Mouse (Mus musculus): ENCODE measurements around the gene Otop3. TPM values are rescaled to one million over a fixed set of nuclear protein-coding genes. Genes with fewer than 3 reads are reported as not detected.

Gene Otop3
- total and polyA plus RNA-seq, 2 experiments from 2014 or later, result 2.2 to 2.7 TPM

DNA sequence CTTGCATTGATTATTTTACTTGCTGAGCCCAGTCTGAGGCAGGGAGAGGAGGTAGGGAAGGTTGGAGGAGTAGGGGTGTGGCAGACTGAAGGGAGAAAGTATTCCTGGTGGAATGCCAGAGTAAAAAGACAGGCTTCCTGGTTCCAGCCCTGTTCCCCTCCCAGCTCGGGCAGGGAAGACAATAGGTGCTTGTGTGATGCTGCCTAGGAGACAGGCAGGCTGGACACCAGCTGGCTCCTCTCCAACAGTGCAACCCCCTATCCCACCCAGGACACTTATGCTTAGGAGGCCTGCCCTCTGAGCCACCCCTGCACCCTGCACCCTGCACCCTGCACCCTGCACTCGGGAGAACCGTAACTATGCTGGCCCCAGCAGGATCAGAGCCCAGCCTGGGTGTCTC, 24.8 kb downstream of the Otop3 start:
- 0 out of 2 replicates have a peak overlapping the region, but pooled peaks have one; percentile 32 for H3K27ac ChIP-seq
- DNase-seq (ENCODE audit: low spot score), result peak; percentile 28

DNA sequence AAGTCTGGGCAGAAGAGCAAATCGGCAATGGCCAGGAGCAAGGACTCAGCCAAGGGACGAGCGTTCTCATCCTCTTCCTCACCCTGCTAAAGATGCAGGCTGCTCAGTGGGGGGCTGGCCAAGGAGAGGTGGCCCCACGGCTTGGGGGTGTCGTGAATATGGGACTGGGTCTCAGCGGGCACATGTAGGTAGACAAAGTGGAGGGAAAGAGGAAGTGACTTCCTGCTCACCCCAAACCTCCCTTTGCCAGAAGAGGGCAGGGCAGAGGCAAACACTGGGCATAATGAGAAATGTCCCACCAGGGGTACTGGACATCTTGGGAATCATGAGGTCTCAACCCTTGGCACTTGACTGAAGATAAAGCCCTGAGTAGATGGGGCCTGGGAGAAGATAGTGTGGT, 25.2 kb downstream of the Otop3 start:
- no peak overlapping the region for H3K9ac ChIP-seq (replicated peaks; ENCODE audit: low read length)
- DNase-seq (ENCODE audit: low spot score), result no peak
- no peak overlapping the region for H3K4me2 ChIP-seq (ENCODE audit: low read depth, low read length)
- peak; percentile 49 for TF ChIP-seq CTCF (IDR thresholded peaks at IDR 0.05; ENCODE audit: low read depth)
- no peak for ATAC-seq
- H3K4me3 ChIP-seq (ENCODE audit: low read length), result no peak overlapping the region
- H3K9me3 ChIP-seq (ENCODE audit: low read length), result no peaks in the 10 kb centered on the region
- H3K36me3 ChIP-seq (ENCODE audit: insufficient read depth, low read length), result 0 out of 2 replicates have a peak, but pooled peaks cover 4% of the 10 kb centered on the region
- 39% methylated on average over 6 of the region's 6 CpGs for WGBS
- H3K4me1 ChIP-seq (ENCODE audit: insufficient read depth, low read length), result peaks cover 9% of the 10 kb centered on the region; the same call in 1 of the 2 replicates
- H3K27ac ChIP-seq, result no peak overlapping the region
- no peaks in the 10 kb centered on the region for H3K27me3 ChIP-seq (ENCODE audit: insufficient read depth, low read length)

More for the DNA sequence above, 24.8 kb downstream of the Otop3 start:
- H3K9me3 ChIP-seq (ENCODE audit: low read length), result no peaks in the 10 kb centered on the region
- no peak for TF ChIP-seq CTCF (IDR thresholded peaks at IDR 0.05; ENCODE audit: low read depth)
- H3K36me3 ChIP-seq (ENCODE audit: insufficient read depth, low read length), result 0 out of 2 replicates have a peak, but pooled peaks cover 4% of the 10 kb centered on the region
- H3K4me3 ChIP-seq (ENCODE audit: low read length), result no peak overlapping the region
- H3K9ac ChIP-seq (replicated peaks; ENCODE audit: low read length), result no peak overlapping the region
- peak; percentile 36 for ATAC-seq
- WGBS, result 43% methylated on average over 3 of the region's 3 CpGs
- H3K27me3 ChIP-seq (ENCODE audit: insufficient read depth, low read length), result no peaks in the 10 kb centered on the region
- peaks cover 9% of the 10 kb centered on the region; the same call in 1 of the 2 replicates for H3K4me1 ChIP-seq (ENCODE audit: insufficient read depth, low read length)
- H3K4me2 ChIP-seq (ENCODE audit: low read depth, low read length), result no peak overlapping the region

DNA sequence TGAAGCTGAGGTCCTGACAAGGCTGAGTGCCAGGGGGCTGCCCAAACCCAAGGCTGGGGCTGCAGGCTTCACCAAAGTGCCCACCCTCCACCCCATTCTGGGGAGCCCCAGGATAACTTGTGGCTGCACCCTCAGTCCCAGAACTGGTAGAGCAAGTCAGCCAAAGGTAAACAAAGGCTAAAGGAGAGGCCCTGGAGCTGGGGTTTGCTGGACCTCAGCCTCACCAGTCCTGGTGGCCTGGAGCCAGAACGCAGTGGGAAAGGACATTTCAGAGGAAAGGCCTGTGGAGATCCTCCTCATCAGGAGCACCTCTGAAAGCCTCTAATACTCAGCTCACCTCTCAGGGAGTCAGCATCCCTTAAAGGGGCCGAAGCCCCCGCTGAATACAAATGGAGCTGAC, 29.6 kb downstream of the Otop3 start:
- DNase-seq (ENCODE audit: low spot score) (no peak), ATAC-seq (no peak)
- 0 out of 2 replicates have a peak, but pooled peaks cover 4% of the 10 kb centered on the region for H3K36me3 ChIP-seq (ENCODE audit: insufficient read depth, low read length)
- no peak overlapping the region for H3K9ac ChIP-seq (replicated peaks; ENCODE audit: low read length)
- TF ChIP-seq CTCF (IDR thresholded peaks at IDR 0.05; ENCODE audit: low read depth), result no peak
- WGBS, result 71% methylated on average over 3 of the region's 3 CpGs
- no peaks in the 10 kb centered on the region for H3K27me3 ChIP-seq (ENCODE audit: insufficient read depth, low read length)
- peaks cover 17% of the 10 kb centered on the region for H3K4me1 ChIP-seq (ENCODE audit: insufficient read depth, low read length)
- H3K4me2 ChIP-seq (ENCODE audit: low read depth, low read length), result no peak overlapping the region
- no peaks in the 10 kb centered on the region for H3K9me3 ChIP-seq (ENCODE audit: low read length)
- H3K4me3 ChIP-seq (ENCODE audit: low read length), result no peak overlapping the region
- no peak overlapping the region for H3K27ac ChIP-seq

DNA sequence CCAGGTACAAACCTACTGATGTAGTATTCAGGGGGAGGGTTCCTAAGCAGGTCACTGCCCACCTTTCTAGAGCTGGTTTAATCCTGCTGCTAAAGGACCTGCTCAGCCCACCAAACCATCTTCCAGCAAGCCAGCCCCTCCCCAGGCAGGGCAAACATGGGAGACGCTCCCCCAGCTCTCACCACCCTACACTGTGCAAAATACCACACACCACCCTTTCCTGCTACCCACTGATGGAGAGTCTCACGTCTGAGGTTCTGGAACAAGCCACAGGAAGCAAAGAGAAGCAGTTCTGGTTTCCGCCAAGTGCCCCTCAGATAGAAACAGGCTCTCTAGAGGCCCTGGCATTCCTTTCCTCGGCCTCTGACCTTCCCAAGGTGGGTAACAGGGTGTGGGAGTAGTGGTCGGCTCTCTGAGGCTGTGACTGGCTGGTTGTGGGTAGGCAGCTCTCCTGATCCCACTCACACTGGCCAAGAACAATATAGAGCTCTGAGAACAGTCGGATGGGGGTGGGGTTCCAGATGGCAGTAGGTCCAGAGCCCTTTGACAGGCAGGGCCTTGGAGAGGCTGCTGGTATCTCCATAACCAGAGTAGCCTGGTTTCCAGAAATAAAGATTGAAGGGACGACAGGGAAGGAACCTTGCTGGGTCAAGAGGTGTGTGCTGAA, 31.6 kb downstream of the Otop3 start:
- 49% methylated on average over 7 of the region's 7 CpGs for WGBS
- Histone ChIP-seq H3K4me1 (ENCODE audit: insufficient read depth, low read length) (peaks cover 14% of the 10 kb centered on the region), H3K4me2 (ENCODE audit: low read depth, low read length) (peak overlapping the region; percentile 94), H3K27me3 (ENCODE audit: insufficient read depth, low read length) (no peaks in the 10 kb centered on the region), H3K4me3 (ENCODE audit: low read length) (peak overlapping the region; percentile 74), H3K27ac (peak overlapping the region; percentile 90), H3K36me3 (ENCODE audit: insufficient read depth, low read length) (no peaks in the 10 kb centered on the region), H3K9ac (replicated peaks; ENCODE audit: low read length) (peak overlapping the region; percentile 80; the same call in 1 of the 2 replicates), H3K9me3 (ENCODE audit: low read length) (no peaks in the 10 kb centered on the region)
- no peak for DNase-seq (ENCODE audit: low spot score)
- ATAC-seq, result peak; percentile 54
- TF ChIP-seq CTCF (IDR thresholded peaks at IDR 0.05; ENCODE audit: low read depth), result no peak

DNA sequence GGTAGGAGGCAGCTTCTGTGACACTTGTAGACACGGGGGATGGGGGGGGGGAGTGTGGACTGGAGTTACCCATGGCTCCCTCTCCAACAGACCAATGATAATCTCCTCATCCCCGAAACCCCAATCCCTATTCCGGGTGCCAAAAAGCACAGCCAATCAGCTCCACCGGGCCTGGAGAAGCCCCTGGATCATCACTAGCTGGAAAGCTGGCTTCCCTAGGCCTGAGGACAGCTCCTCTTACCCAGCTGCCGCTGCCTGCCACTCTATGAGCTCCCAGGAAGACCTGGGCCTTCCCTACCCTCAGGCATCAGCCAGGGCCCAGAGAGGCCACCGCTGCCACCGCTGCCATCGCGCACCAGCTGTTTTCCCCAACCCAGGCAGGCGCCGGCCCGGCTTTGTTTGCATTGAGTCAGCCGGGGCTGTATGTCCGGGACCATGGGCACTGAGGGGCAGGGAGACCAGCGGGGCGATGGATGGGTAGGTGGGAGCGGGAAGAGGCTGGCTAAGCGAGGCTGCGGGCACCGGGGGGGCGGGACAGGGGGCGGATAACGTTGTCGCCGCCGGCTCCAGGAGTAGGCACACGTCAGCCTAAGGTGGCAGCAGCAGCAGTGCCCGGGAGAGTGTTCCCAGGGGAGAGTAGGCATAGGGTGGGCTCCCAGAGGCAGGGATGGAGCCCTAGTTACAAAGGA, 32.3 kb downstream of the Otop3 start:
- Histone ChIP-seq H3K36me3 (ENCODE audit: insufficient read depth, low read length) (no peaks in the 10 kb centered on the region), H3K4me3 (ENCODE audit: low read length) (peak overlapping the region; percentile 74), H3K9ac (replicated peaks; ENCODE audit: low read length) (peak overlapping the region; percentile 80), H3K4me1 (ENCODE audit: insufficient read depth, low read length) (peaks cover 14% of the 10 kb centered on the region), H3K27ac (peak overlapping the region; percentile 90), H3K4me2 (ENCODE audit: low read depth, low read length) (peak overlapping the region; percentile 94), H3K27me3 (ENCODE audit: insufficient read depth, low read length) (no peaks in the 10 kb centered on the region), H3K9me3 (ENCODE audit: low read length) (no peaks in the 10 kb centered on the region)
- TF ChIP-seq CTCF (IDR thresholded peaks at IDR 0.05; ENCODE audit: low read depth), result no peak
- ATAC-seq (peak; percentile 87), DNase-seq (ENCODE audit: low spot score) (peak; percentile 87)
- under 1% methylated on average over 28 of the region's 28 CpGs for WGBS

DNA sequence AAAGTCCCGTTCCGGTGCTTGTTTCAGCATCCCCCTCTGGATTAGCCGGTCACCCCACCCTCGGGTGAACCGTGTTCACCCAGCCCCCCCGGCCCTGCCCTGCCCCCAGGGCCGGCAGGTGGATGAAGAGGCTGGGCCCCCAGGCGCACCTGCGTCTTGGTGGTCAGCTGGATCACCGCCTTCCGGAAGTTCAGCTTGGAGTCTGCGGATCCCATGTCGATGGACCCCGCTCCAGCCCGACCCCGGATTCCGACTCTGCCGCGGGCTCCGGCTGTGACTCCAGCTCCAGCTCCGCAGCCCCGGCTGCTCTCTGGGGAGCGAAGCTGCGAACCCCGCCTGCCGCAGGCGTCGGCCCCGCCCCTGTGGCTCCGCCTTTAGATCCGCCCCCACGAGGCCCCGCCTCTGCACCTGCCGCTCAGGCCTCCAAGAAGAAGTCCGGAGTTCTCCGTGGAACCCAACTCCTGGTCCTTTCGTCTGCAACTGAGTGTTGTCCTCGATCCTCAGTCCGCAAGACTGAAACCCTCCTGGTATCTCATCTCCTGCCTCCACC, 32.9 kb downstream of the Otop3 start, which contains the start of gene Hid1:
Hid1 (minus strand) TSS at position 362 of the 550 bp plus-strand sequence.
- peak; percentile 52 for ATAC-seq
- no peaks in the 10 kb centered on the region for H3K9me3 ChIP-seq (ENCODE audit: low read length)
- under 1% methylated on average over 39 of the region's 39 CpGs for WGBS
- no peaks in the 10 kb centered on the region for H3K27me3 ChIP-seq (ENCODE audit: insufficient read depth, low read length)
- H3K4me2 ChIP-seq (ENCODE audit: low read depth, low read length), result peak within 1 kb of the TSS; percentile 94
- TF ChIP-seq CTCF (IDR thresholded peaks at IDR 0.05; ENCODE audit: low read depth), result no peak
- peak; percentile 91 for DNase-seq (ENCODE audit: low spot score)
- H3K4me3 ChIP-seq (ENCODE audit: low read length), result peak within 1 kb of the TSS; percentile 74
- no peaks in the 10 kb centered on the region for H3K36me3 ChIP-seq (ENCODE audit: insufficient read depth, low read length)
- peak within 1 kb of the TSS; percentile 90 for H3K27ac ChIP-seq
- H3K9ac ChIP-seq (replicated peaks; ENCODE audit: low read length), result peak within 1 kb of the TSS; percentile 80
- H3K4me1 ChIP-seq (ENCODE audit: insufficient read depth, low read length), result peaks cover 14% of the 10 kb centered on the region

All from hindbrain, postnatal 0 days (tissue).